Mouse (Mus musculus): Measurements from ENCODE around the gene Slc25a47.

- no peak for TF ChIP-seq E2F4 (IDR thresholded peaks at IDR 0.05; ENCODE audit: insufficient read depth)
- no peak for TF ChIP-seq CEBPB (IDR thresholded peaks at IDR 0.05; ENCODE audit: insufficient read depth, poor library complexity, severe bottlenecking)
- TF ChIP-seq POLR2A (IDR thresholded peaks at IDR 0.05; ENCODE audit: insufficient read length, low read depth): peak; percentile 22
- peak; percentile 35 for TF ChIP-seq USF1 (IDR thresholded peaks at IDR 0.05; ENCODE audit: low read depth)
- peak in 1 of 3 experiments; percentile 63 for TF ChIP-seq MYOG (IDR thresholded peaks at IDR 0.05; ENCODE audit: control insufficient read depth in 1 of 3, insufficient read depth in 1 of 3, insufficient read length in 2 of 3, low read depth in 2 of 3)
- no peak for TF ChIP-seq MAX (IDR thresholded peaks at IDR 0.05; ENCODE audit: low read depth)
- TF ChIP-seq POLR2AphosphoS2 (IDR thresholded peaks at IDR 0.05; ENCODE audit: insufficient read length, low read depth): peak; percentile 65
- no peak for TF ChIP-seq TCF12 (IDR thresholded peaks at IDR 0.05; ENCODE audit: insufficient read depth, poor library complexity, severe bottlenecking)
Observed at GRCm38 (mm10) chr12:108834337-108834736, 1.5 kb upstream of the Slc25a47 start.

Data from myocyte (in vitro differentiated cells).